Mouse (Mus musculus): ENCODE measurements around the gene 1700088E04Rik.

DNA sequence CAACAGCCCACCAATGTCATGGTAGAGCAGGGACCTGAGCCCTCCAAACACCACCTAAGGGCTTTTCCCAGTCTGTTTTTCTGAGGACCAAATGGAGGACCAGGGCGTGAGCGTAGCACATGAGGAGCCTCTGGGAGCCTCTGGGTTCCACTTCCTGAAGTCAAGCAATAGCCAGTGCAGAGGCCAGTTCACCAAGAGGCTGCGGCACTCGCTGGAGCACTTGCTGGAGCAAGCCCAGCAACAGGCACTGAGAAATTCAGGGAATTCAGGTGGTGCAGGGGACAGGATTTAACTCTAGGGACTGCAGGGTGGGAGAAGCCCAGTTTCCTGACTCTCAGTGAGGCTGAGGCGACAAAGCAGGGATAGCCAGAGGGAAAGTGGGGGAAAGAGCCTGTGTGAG lies 42.8 kb downstream of the 1700088E04Rik start:
- TF ChIP-seq CTCF (IDR thresholded peaks at IDR 0.05; ENCODE audit: low read depth, low read length) (no peak), POLR2A (IDR thresholded peaks at IDR 0.05; ENCODE audit: borderline replicate concordance, low read depth, low read length) (no peak)

Data from bone marrow macrophage, adult 2 months (primary cell).